Mouse (Mus musculus): Measurements from ENCODE around the gene Brinp3.
A peak's percentile ranks its signal among the peaks of the same experiment; 100 is the strongest.
"Not testable (repeated sequence)": the region's sequence is repeated elsewhere in the genome, so short reads cannot be mapped to it uniquely, and the experiment has no call there.

Gene Brinp3

DNA sequence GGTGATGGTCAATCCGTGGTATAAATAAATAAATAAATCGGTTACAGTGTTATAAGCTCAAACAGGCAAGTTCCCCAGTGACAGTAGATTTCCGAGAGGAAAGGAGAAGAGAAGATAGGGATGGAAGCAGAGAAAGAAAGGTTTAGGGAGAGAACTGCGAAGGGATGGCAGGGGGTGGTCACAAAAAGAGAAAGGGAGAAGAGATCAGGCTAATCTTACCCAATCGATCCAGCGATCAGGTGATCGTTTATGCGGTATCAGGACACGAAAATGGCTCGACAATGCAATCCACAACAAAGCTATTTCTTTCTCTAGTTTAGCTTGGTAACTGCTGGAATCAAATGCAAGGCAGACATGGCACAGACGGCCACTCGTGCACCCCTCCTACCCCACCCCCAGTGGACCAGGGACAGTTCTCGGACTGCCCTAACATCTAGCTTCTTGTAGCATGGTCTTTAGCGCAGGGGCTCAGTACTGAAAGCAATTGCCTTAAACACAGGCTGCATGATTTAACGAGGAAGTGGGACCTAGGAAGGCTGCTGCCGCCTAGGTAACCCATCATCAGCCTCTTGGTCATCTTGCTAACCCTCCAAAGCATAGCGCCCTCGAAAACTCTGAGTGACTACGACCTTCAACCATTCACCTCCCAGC lies at the start of gene Brinp3:
Brinp3 (plus strand) TSS at position 80 of the 651 bp plus-strand sequence.
- DNase-seq (ENCODE audit: low read depth, low spot score), result no peak

DNA sequence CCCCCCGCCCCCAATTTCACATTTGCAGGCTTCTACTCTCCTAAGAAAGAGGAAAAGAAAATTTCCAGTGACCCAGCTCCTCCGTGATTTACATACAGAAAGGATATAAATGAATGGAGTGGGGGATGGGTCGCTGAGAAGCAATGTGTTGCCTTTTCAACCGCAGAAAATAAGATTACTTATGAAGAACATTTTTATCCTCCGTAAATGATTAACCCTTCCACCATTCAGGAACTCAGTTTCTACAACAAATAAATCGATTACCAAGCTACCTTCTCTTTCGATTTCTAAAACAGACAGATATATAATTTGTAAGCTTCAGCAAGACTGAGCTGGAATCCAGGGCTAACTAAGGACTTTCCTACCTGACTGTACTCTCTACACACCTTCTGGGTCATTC lies 339 bp upstream of the Brinp3 start:
- DNase-seq (ENCODE audit: low read depth, low spot score), result no peak

DNA sequence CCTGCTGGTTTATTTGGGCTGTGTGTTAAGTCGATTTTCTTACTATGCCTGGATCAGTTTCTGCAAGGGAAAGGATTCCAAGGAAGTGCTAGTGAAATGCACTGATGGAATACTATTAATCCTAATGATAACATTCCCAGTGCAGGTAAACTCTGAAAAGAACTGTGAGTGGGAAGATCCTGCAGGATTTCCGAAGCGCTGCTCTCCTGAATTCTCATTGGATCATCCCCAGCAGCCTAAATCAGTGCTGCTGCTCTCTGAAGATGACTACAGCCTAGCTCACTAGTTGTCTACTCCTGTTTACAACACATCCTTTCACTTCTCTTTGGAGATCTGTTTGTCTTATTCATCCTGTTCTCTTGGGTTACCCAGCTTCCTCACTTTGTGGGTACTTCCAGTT lies 826 bp downstream of the Brinp3 start:
- no peak for DNase-seq (ENCODE audit: low read depth, low spot score)

DNA sequence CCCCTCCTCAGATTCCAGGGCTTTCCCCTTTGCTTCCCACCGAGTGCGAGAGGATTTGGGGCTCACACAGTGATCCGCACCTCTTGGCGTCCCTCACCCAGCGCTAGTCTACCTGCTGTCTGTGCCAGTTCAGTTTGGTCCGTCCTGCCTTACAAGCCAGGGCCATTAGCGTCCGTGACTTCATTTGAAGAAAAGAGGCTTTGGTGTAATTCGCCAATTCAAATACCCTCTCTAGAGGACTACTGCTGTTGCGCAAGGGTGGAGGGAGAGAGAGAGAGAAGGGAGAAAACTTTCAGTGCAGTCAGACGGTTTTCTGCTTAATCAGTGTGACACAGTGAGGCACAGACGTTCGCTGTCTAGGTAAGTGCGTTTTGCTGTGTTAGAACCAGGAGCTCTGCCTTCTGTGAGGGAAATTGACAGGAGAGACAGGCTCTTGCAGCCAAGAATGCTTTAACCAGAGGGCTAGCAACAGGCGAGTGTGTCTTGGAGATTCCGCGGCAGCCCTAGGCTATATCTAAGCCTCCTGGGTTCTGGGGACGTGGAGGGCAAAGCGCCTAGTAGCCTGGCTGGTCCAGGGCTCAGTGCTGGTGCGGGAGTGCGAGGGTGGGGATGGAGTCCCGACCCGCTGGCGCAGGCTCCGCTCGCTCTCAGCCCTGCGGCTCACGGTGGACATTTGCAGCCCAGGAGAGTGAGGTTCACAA lies 3.0 kb downstream of the Brinp3 start:
- DNase-seq (ENCODE audit: low read depth, low spot score), result no peak

DNA sequence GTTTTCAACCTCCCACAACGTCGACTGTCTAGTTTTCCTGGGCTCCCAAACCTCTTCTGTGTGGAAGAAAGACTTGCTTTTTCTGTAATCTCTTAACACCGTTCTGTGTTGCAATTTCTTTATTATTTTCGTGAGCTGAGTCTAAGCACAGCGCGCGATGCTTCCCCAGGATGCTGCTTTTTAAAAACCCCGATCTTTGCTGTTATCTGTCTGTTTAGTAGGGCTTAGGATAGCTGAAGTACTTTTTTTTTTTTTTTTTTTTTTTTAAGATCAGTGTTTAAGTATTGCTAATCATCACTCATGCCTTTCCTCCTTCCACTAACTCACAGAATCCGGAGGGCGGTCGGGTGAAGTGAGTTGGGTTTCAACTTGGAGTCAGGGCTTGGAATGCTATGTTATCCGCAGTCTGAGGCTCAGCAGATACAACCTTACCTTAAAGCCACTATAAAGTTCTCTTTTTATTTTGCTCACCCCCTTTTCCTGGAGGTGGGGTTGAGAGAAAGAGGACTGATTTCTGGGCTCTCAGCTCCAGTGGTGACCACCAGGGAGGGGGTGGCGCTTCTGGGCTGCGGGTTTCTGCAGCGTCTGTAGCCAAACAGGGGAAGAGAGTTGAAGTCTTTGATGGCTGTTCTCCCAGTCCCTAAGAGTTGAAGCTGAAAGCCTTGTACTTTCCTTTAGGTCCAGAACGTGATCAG lies 3.7 kb downstream of the Brinp3 start:
- DNase-seq (ENCODE audit: low read depth, low spot score), result no peak

DNA sequence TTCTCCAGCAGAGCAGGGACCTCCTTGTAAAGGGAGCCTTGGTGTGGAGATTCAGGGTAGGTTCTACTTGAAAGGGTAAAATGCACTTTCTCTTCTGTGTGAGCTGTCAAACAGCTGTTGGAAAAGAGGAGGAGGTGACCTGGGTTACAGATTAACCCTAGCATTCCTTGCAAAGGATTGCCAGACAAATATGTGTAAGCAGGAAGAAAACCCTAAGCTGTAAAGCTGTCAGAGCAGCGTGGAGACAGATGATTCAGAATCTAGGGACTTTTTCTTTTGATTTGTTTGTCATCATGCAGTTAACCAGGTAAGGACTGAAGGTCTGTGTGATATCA lies 4.2 kb downstream of the Brinp3 start:
- DNase-seq (ENCODE audit: low read depth, low spot score), result no peak

DNA sequence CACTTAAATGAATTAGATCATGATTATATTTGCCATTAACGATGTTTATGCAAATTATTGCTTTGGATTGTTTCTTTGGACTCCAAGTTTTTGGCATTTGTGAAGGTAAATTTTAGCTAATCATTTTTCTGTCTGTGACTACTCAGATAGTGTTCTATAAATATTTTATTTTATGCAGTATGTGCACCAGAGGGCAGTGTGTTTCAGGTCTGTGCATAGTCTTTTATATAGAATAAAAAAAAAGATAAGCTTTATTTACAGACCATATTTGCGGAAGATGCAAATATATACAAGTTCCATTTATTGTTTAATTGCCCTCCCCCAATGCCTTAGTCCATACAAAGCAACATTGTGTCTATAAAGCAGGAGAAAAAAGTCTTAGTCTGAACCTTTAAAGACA lies 20.8 kb downstream of the Brinp3 start:
- no peak for DNase-seq (ENCODE audit: low read depth, low spot score)

DNA sequence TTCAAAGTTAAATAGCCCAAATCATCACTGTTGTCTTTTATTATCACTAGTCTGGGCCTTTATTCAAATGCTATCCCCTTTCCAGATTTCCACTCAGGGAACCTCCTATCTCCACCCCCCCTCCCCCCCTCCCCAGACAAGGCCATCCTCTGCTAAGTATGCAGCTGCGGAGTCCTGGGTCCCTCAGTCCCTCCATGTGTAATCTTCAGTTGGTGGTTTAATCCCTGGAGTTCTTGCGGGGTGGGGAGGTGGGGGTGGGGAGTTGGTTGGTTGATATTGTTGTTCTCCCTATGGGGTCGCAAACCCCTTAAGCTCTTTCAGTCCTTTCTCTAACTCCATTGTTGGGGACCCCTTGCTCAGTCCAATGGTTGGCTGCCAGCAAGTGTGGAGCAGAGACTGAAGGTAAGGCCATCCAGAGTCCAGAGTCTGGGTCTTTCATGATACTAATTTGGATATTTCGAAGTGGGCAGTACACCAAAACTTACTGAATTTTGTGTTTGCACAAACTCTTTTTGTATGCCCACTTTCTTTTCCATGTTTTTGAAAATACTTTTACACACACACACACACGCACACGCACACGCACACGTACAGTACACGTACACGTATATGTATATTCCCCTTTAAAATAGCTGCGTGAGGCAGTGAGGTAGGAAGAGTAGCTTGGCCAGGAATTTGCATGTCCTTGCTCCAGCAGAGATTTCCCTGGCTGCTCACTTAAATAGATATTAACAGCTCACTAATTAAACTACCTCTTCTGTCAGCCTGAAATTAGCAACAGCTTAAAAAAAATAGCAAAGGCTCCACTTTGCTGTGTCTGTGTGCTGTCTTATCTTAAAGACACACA lies 29.4 kb downstream of the Brinp3 start:
- no peak for DNase-seq (ENCODE audit: low read depth, low spot score)

DNA sequence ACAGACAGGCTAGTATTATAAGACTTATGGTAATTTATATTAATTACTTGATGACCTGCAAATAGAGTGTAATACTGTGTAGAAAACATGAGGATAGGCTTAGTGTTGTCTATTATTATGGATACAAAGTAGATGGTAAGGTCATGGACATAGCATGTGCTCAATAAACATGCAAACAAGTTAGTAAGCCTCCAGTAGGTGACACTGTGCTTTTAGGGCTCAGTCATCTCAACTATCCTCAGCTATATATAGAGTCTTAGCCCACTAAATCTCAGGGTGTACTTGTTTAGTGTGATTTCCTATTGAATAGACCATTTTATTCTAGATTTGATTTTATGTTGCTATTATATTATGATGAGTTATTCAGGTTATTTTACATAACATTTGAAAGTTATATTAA lies 34.0 kb downstream of the Brinp3 start:
- DNase-seq (ENCODE audit: low read depth, low spot score), result no peak

DNA sequence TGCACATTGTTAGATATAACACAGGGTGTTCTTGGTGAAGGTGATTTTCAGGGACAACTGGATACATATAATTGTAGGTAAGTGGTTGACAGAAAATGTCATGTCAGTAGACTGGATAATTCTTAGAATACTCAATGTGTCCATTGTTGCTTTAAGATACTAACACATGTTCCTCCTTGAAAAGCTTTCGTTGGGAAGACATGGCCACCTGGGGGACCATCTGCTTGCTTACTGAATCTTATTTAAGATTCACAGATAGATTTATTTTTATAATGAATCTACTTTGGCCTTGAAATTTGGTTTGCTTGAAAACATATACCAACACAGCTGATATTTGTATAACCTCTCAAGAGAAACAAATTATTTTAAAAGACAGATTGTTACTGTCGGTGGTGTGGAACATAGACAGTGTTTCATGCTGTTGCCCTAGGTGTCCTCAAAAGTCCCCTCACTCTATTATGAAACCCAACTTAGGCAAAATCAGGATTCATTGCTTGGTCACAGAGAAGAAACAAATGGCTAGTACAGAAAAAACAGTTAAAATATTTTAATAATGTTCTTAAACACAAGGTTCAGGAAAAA lies 52.4 kb downstream of the Brinp3 start:
- DNase-seq (ENCODE audit: low read depth, low spot score), result no peak

DNA sequence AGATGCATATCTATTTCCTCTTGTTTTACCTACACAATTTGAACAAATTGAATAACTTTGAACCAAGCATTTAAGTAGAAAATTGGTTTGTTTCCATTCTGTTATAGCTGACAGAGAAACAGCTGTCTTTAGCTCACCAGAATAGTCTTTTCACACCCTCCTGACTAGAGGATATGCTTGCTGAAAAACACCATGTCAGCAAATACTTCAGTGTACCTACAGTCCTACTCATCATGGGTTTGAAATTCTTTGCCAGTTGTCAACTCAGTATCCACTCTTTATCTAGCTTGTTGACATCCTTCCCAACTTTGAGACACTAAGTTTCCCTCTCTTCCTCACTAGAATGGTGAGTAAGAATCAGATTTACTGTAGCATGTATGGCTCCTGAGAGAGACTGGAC lies 62.4 kb downstream of the Brinp3 start:
- DNase-seq (ENCODE audit: low read depth, low spot score), result no peak

DNA sequence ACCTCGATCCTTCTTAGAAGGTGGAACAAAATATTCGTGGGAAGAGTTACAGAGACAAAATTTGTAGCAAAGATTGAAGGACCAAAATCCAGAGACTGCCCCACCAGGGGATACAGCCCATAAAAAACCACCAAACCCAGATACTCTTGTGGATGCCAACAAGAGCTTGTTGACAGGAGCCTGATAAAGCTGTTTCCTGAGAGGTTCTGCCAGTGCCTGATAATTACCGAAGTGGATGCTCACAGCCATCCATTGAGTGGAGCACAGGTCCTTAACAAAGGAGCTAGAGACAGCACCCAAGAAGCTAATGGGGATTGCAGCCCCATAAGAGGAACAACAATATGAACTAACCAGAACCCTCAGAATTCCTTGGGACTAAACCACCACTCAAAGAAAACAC lies 67.6 kb downstream of the Brinp3 start:
- no peak for DNase-seq (ENCODE audit: low read depth, low spot score)

DNA sequence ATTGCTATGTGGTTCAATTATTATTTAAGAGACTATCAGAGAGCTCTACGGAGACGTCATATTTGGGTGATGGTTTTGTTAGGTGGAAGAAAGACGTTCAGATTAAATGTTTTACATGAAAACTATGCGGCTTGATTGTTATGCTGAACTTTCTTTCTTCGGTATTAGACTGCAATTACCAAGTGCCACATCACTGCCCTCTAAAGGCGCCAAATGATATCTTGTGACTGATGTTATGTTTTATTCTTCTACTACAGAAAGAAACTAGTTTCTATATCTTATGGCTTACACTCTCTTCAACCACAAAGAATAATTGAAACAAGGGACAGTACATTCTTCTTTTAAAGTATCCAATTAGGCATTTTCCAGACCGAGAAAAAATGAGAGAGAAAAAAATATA lies 89.6 kb downstream of the Brinp3 start:
- DNase-seq (ENCODE audit: low read depth, low spot score), result no peak

DNA sequence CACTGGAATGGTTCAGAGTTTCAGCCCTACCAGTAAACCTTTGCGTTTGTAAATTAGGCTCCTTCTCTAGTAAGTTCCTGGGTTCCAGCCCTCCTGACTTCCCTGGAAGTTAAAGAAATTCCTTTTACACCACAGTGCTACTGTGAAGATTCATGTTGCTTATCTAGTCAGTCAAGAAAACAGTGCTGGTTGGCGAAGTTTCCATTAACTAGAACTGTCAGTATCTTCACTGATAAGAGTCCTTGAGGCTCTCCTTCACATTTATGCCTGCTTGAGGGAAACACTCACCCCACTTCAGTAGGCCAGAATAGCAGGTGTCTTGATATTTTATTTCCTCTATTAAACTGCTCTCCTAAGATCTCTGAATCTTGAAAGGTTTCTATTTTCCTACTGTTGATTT lies 138.3 kb downstream of the Brinp3 start:
- DNase-seq (ENCODE audit: low read depth, low spot score), result no peak

DNA sequence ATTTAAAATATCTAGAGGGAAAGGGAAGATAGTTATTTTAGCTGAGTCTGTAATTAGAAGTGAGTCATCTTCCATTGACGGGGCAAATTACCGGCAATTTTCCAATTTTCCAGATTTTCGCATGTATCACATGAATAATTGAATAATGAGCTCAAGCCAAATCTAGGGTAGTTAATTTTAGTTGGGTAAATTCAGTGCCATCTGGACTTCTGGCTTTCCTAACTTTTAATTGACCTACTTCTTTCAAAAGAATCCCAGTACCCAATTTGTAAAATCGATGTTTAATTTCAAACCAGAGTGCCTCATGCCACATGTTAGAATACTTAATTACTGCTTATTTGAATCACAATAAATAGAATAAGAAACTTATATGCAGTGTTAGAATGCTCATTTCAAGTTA lies 162.7 kb downstream of the Brinp3 start:
- no peak for DNase-seq (ENCODE audit: low read depth, low spot score)

DNA sequence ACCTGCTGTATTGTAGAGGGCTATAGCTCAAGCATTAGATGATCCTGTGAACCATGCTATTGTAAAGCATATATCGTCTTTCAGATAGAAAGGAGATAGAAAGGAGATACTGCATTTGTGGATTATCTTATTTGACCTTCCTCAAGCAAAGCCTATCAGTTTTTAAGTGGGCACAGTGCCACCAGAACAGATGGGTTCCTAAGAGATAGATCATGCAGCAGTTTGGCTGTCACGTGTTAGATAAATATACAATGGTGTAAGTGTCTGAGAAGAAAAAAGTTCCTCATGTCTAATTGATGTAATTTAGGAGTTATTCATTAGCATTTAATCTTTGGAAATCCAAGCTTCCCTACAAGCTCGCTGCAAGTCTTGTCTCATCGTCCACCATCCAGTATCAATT lies 206.2 kb downstream of the Brinp3 start:
- no peak for DNase-seq (ENCODE audit: low read depth, low spot score)

DNA sequence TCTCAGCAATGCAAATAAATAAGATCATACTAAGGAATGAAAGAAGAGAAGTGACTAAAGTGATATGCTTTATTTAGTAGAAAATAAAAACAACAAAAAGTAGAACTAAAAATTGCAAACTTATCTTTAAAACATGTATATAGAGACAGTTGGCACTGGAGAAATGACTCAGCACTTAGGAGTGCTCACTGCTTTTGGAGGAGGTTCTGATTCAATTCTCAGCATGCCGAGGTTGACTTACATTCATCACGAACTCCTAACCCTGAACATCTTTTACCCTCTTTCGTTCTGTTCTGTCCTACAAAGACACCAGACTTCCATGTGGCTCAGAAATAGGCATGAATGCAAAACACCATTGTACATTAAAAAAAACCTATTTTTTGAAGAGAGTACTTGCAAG lies 225.0 kb downstream of the Brinp3 start:
- peak; percentile 7 for DNase-seq (ENCODE audit: low read depth, low spot score)

DNA sequence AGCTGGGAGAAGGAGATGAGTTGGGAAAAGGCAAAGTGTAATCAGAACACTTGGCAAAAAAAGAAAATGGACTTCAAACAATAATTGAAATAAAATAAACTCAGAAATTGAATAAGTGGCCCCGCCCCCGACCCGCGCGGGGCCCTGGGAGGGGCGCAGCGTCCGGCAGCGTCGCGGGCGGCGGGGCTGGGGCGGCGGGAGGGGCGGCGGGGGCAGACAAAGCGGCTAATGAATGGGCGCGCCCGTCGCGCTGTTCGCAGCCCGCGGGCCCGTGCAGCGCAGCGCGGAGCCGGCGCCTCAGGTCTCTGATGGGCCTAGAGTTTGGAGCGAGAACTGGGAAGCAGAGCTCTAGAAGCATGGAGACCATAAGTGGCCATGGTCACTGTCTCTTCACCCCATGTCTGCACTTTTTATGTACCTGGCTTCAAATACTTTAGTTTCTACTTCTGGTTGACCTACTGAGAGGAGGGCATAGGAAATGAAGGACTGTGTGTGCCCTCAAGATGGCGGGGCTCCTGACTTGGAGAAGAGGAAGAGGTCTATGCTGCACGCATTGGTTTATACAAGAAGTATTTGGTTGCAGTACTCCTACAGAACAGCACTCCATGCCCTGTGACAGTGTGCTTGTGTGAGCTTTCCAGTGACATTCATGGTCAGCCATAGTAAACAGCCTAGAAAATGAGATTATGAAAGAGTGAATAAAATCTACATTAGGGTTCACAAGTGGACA lies 230.4 kb downstream of the Brinp3 start:
- not testable (repeated sequence) for DNase-seq (ENCODE audit: low read depth, low spot score)

DNA sequence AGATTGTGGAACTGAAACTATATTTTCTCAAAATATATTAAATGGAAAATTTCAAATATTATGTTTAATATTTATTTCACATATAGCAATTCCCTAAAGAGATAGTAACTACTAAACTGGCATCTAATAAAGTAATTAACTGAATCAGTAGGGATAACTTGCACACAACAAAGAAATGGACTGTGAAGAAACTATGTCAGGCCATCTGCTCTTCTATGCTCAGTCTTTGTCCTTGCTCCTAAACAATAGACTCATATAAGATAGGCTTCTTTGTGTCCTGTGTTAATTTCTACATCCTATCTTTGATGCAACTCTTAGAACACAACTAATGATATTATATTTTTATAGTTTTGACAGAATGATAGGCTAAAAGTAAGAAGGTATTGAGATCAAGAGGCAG lies 256.5 kb downstream of the Brinp3 start:
- DNase-seq (ENCODE audit: low read depth, low spot score), result no peak

DNA sequence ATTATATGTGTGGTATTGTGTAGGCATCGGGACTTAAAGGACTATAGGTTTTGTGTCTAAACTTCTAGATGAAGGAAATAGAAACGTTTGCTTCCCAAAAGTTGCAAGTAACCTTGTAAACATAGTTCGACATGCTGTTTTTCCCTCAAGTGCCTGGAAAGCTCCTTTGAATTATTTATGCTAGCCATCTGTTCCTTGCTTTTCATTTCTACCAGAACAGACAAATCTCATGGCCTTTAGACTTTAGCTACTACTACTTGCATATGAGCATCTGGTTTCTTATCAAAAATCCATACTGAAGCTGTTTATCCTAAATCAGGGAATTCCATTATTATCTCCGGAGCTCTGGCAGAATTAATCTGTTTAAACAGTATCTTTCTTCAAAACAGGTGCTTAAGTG lies 288.7 kb downstream of the Brinp3 start:
- DNase-seq (ENCODE audit: low read depth, low spot score), result no peak

DNA sequence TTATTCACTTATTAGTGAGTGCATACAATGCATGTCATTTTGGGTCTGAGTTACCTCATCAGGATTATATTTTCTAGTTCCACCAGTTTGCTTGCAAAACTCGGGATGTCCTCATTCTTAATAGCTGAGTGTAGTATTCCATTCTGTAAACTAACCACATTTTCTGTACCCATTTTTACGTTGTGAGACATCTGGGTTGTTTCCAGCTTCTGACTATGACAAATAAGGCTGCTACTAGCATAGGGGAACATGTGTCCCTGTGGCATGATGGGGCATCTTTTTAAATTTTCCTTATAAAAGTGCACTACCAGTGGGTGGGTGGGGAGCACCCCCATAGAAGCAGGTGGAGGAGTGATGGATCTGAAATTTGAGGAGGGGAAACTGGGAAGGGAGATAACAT lies 292.7 kb downstream of the Brinp3 start:
- no peak for DNase-seq (ENCODE audit: low read depth, low spot score)

All from A20 (cell line).